Mouse (Mus musculus) retina, adult 2 months (tissue): ENCODE results near the gene Lce3e.
A peak's percentile ranks its signal among the peaks of the same experiment; 100 is the strongest.

Source experiments
- DNase-seq: peaks from one replicate; pipeline ENCODE4 v3.0.0-alpha.2; 2012; ENCODE audit warnings: low read depth, low spot score

Gene Lce3e

DNA sequence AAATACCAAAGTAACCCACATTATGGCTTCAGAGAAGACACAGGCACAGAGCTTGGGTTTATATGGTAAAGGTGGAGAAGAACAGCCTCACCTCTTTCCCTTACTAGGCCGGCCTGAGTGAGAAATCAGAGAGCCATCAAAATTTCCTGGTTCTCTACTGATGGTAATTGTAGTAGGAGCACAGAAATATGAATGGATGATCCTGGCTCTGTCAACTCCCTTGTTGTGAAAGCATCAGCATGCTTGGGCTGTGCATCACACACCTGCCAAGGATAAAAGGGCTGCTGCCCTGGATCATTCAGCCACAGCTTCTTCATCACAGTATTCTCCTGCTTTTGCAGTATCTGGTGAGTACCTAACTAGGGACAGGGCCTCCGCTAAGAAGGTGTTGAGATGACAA is at the start of gene Lce3e:
Gene Lce3e (plus strand): TSS at position 301 of the 400 bp plus-strand sequence.
- DNase-seq = no peak

DNA sequence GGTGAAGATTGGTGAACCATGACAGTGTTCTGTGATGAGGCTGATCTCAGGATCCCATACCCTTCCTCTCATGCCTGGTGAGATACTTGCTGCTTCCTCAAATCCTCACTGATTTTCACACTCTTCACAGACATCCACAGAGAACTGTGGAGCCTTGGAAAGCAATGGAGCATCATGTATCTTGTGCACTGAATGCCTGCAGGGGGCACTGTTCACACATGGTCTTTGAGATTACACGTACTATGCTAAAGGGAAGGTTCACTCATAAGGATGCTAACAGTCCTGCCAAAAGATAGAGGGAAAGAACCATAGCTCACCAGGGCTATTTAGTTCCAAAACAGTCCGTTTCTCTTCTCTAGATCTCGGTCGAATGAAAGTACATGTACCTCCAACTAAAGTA is 46.5 kb upstream of the Lce3e start:
- no peak for DNase-seq

DNA sequence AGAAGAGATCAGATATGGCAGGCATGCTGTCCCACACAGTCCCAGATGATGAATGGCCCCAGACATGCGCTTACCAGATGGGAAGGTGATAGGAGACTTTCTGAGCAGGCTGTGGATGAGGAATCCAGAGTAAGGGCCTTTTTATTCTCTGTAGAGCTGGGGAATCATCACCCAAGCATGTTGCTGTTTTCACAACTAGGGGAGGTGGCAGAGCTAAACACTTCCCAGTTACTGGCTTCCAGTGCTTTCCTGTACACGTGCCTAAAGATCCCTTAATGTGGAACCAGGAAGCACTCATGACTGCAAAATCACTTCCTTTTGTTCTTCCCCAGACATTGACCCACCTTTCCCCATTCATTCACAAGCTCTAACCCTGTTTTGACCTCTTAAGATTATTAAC is 40.7 kb upstream of the Lce3e start, which contains the start of gene Lce3a:
Gene Lce3a (minus strand): TSS at position 101 of the 400 bp plus-strand sequence.
- DNase-seq = no peak

DNA sequence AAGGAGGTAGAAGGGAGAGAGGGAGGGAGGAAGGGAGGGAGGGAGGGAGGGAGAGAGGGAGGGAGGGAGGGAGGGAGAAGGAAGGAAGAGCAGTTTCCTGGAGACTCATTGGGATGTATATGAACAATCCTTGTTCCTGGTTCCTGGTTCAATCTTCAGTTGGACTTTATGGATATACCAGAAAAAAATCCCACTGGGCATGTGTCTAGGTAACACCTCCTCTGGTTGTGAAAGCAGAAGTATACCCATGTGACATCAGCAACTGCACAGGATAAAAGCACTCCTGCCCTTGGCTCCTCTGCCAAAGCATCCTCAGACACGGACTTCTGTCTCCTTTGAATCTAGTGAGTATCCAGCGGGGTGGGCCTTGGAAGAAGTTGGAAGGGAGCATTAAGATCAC is 34.2 kb upstream of the Lce3e start, which contains the start of gene Lce3b:
Gene Lce3b (plus strand): TSS at position 301 of the 400 bp plus-strand sequence.
- DNase-seq = no peak

DNA sequence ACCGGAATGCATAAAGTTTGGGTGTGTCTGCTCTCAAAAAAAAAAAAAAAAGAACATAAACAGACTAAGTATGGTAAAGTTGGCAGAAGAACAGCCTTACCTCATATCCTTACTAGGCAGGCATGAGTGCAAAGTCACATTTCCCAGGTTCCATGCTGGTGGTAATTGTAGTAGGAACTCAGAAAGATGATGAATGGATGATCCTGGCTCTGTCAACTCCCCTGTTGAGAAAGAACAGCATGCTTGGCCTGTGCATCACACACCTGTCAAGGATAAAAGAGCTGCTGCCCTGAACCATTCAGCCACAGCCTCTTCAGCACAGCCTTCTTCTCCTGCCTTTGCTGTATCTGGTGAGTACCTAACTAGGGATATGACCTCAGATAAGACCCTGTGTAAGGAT is 22.7 kb upstream of the Lce3e start, which contains the start of gene Lce3c:
Gene Lce3c (plus strand): TSS at position 301 of the 400 bp plus-strand sequence.
- no peak for DNase-seq

DNA sequence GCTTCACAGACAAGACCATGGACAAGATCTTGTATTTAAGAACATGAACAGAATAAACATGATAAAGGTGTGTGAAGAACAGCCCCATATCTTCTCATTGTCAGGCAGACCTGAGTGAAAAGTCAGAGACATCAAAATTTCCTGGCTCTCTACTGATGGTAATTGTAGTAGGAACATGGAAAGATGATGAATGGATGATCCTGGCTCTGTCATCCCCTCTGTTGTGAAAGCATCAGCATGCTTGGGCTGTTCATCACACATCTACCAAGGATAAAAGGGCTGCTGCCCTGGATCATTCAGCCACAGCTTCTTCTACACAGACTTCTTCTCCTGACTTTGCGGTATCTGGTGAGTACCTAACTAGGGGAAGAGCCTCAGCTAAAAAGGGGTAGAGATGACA is 9.8 kb upstream of the Lce3e start, which contains the start of gene Lce3d:
Gene Lce3d (plus strand): TSS at position 301 of the 400 bp plus-strand sequence.
- no peak for DNase-seq

DNA sequence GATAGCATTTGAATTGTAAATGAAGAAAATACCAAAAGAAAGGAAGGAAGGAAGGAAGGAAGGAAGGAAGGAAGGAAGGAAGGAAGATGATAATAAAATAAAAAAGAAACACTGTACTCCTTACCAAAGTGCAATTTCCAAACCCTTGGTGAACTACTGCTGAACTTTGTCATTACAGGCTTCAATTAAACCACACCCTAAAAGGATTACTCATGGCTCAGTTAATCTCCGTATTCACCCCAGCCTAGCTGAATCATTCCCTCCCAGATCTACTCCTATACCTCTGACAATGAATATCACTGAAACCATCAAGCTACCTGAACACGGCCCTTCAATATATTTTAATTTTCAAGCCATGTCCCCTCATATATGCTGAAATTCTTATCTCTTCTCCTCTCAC is 11.6 kb downstream of the Lce3e start:
- DNase-seq = no peak

DNA sequence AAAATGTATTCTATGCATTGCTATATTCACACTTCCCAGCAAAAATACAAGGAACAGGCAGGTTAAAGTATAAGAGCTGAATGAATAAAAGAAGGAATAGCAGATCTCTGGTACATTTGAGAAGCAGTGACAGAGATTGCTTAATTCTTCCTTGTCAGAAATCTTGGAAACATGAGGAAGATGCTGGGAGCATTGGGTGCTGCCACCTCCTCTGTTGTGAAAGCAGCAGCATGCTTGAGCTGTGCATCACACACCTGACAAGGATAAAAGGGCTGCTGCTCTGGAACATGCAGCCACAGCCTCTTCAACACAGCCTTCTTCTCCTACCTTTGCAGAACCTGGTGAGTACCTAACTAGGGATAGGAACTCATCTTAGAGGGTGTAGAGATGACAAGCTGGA is 25.1 kb downstream of the Lce3e start, which contains the start of gene Lce3f:
Gene Lce3f (plus strand): TSS at position 301 of the 400 bp plus-strand sequence.
- no peak for DNase-seq

DNA sequence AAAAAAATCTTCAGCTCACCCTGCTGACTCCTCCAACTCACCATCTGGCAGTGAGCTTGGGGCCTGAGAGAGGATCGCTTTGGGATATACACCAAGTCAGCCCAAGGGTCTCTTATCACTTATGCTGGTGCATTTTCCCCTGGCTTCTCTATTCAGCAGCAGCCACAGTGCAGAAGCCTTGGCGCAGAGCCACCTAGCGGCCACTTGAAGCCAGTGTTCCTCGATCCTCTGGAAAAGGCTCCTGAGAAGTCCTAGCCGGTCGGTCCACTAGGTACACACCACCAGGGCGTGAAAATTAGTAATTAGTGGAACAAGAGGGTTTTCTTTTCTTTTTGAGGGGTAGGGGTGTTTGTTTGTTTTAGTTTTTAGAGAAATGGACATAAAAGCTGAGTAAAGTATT is 31.8 kb downstream of the Lce3e start:
- peak; percentile 4 for DNase-seq

DNA sequence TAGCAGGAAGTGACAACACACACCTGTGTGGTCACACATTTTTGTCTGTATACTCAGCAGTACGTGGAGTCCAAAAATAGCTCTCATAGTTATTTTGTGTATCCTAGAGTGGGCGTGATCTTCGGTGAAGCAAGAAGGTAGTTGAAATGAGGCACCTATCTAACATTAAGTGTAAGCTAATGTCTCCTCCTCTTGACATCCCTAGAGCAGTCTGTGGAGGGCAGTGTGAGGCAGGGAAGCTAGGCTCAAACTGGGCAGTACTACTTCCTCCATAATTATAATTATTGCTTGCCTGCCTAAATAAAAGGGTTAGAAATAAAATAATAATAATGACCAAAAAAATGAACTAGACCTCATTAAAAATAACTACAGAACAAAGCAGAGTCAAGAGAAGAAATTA is 33.8 kb downstream of the Lce3e start:
- no peak for DNase-seq

DNA sequence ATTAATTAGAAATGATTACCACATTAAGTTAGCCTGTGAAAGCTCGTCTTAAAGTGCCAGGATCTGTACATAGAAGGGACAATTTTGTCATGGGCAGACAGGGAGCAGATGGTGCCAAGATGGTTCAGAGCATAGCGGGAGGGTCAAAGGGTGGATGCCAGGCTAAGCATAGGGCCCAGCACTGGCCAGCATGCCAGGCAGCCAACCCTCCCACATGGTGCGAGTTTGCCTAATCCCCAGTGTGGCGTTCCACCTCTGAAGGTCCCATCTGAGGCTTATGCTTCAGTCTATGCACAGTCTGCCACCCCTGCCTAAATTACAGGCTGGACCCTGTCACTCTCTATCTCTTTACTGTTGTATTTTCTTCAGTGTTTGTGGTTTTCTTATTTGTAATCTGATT is 36.0 kb downstream of the Lce3e start:
- DNase-seq = no peak

DNA sequence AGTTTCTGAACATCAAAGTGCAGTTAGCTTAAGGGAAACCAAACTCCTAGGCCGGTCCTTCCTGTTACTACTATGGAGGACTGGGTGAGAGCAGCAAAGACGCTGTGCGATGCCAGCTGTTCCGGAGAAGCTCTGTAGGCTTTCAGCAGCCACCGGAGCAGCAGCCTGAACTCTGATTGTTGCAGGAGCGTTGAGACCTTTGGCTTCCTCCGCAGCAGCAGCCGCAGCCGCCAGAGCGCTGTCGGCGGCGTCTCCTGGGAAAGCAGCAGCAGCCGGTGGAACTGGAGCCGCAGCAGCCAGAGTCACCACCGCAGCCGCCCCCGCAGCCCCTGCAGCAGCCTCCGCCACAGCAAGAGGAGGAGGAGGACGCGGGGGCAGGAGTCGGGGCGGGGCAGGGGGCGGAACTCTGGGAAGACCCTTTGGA is 47.5 kb downstream of the Lce3e start:
- DNase-seq = no peak

DNA sequence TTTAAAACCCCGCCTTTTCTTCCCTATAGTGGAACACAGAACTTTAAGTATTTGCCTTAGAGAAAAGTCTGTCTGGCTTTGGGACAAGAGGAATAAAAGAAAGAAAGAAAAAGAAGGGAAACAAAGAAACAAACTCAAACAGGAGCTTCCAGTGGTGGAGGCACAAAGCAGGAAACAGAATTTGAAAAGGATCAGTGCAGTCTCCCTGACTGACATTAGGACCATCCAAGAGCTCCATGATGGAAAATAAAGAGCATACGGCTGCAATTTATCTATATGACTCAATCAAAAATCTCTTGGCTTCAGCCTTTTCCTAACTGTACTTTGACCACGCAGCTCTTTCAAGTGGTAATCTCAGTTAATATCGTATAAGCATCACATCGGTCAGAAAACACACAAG is 48.0 kb downstream of the Lce3e start:
- no peak for DNase-seq

DNA sequence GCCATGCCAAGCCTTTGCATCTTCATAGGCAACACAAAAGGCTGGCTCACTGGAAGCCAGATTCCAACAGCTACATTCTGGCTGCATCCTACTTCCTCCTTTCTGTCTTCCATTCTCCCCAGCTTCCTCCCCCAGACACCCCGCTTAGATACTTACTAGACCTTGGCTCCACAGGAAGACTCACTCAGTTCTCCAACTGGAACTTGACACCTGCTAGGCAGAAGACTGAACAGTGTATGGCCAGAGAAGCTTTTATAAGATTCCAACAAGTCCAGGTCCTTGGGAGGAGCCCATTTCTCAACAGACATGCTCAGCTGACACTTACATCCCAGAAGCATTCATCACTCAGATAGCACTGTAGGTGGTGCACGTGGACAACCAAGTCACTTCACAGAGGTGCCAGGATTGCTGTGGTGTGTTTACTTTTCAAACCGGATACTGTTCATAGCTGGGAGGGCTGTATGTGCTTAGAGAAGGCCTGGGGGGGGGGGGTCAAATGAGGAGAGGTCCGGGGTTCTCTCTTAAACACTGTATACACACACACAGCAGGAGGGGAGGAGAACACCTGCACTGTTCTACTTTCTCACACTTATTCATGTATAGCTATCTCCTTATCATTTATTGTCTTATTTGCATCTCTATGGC is 48.7 kb downstream of the Lce3e start, which contains the start of gene Crct1:
Gene Crct1 (minus strand): TSS at position 228 of the 645 bp plus-strand sequence.
- no peak for DNase-seq
